Mouse (Mus musculus): ENCODE results near the gene Trim17.

DNA sequence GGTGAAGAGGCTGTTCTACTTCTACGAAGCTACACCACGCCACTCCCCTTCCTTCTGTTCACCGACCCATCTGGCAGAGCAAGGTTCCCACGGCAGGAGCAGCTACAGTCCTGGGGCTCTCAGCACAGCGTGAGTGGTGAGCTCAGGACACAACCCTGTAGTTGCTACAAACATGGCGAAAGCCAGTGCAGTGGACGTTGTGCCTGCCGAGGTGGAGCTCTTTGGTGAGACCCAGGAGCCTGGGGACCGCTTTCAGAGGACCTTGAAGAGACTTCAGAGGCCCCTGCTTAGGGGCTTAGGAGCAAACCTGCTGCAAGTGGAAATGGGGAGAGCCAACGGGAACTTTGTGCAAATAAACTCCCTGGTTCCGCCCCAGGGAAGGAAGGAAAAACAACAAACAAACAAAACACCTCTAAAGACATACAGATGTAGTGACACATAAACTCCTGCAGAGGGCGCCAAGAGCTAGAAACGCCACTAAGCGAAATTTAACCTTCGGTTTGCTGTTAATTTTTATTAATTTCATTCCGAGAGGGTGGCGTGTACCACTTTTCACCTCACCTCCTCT is 39.9 kb upstream of the Trim17 start:
- TF ChIP-seq CTCF (IDR thresholded peaks at IDR 0.05; ENCODE audit: control insufficient read depth, insufficient read depth, low read length) (peak; percentile 10; the same call in 1 of the 2 replicates), POLR2A (IDR thresholded peaks at IDR 0.05; ENCODE audit: borderline replicate concordance, control insufficient read depth, low read depth, low read length) (peak; percentile 42; the same call in 1 of the 2 replicates)

Data from bone marrow, adult 2 months (tissue).